Mouse (Mus musculus): ENCODE data around the gene Psapl1. TPM values are rescaled to one million over a fixed set of nuclear protein-coding genes. Genes with fewer than 3 reads are reported as not detected.

The Psapl1 gene
- polyA plus RNA-seq, 1 experiment, result not detected

DNA sequence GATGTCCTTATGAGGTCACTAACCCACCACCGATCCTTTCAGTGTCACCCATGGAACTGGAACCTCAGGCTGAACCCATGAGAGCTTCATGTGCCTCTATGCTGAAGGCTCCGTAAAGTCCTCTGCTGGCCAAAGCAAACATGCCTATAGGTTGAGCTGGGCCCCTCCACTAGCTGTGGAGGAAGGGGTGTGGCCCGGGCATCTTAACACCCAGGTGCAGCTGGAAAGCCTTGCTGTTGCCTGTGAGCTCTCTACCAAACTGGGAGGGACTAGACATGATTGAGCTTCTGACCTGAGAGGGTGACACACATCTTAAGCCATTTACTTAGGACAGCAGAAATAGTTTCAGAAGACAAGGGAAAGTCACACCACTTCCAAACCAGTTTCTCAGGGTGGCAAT, 5.0 kb downstream of the Psapl1 start:
- no peak overlapping the region for H3K9ac ChIP-seq (ENCODE audit: low read depth, poor library complexity, severe bottlenecking)
- no peaks in the 10 kb centered on the region for H3K36me3 ChIP-seq (ENCODE audit: control insufficient read depth, insufficient read depth, low read length, poor library complexity, severe bottlenecking)
- H3K27me3 ChIP-seq (ENCODE audit: control insufficient read depth, insufficient read depth, low read length, poor library complexity, severe bottlenecking), result no peaks in the 10 kb centered on the region
- no peaks in the 10 kb centered on the region for H3K9me3 ChIP-seq (replicated peaks; ENCODE audit: control insufficient read depth, insufficient read depth, low read length, poor library complexity, severe bottlenecking)
- no peaks in the 10 kb centered on the region for H3K4me1 ChIP-seq (ENCODE audit: control insufficient read depth, insufficient read depth, low read length)
- H3K27ac ChIP-seq (ENCODE audit: insufficient read depth, low read length), result no peak overlapping the region
- no peak overlapping the region for H3K4me3 ChIP-seq (ENCODE audit: low read depth, low read length)
- TF ChIP-seq CTCF (IDR thresholded peaks at IDR 0.05; ENCODE audit: low read depth, low read length) (no peak), EP300 (IDR thresholded peaks at IDR 0.05; ENCODE audit: insufficient read depth, low read depth, low read length) (no peak), POLR2A (IDR thresholded peaks at IDR 0.05; ENCODE audit: insufficient read depth, low read length) (no peak)

DNA sequence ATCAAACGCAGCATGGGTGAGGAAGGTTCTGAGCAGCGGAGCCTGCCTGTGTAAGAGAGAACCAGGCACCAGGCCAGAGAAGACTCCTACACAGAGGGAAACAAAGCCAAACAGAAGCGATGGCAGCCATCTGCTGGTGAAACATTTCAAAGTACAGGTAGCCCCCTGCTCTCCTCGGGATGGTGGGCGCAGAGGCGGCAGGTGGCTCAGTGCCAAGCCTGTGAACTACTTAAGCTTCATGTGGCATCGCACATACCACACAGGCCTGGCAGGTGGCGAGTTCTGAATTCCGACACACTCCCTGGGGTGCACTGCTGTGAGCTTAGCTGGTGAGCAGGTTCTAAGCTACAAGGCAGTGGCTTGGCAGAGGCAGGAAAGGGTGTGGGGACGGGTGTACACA, 9.5 kb downstream of the Psapl1 start:
- Histone ChIP-seq H3K27ac (ENCODE audit: insufficient read depth, low read length) (no peak overlapping the region), H3K36me3 (ENCODE audit: control insufficient read depth, insufficient read depth, low read length, poor library complexity, severe bottlenecking) (no peaks in the 10 kb centered on the region), H3K4me1 (ENCODE audit: control insufficient read depth, insufficient read depth, low read length) (no peaks in the 10 kb centered on the region), H3K4me3 (ENCODE audit: low read depth, low read length) (no peak overlapping the region), H3K9ac (ENCODE audit: low read depth, poor library complexity, severe bottlenecking) (no peak overlapping the region), H3K27me3 (ENCODE audit: control insufficient read depth, insufficient read depth, low read length, poor library complexity, severe bottlenecking) (no peaks in the 10 kb centered on the region), H3K9me3 (replicated peaks; ENCODE audit: control insufficient read depth, insufficient read depth, low read length, poor library complexity, severe bottlenecking) (no peaks in the 10 kb centered on the region)
- TF ChIP-seq CTCF (IDR thresholded peaks at IDR 0.05; ENCODE audit: low read depth, low read length), result no peak
- no peak for TF ChIP-seq EP300 (IDR thresholded peaks at IDR 0.05; ENCODE audit: insufficient read depth, low read depth, low read length)
- TF ChIP-seq POLR2A (IDR thresholded peaks at IDR 0.05; ENCODE audit: insufficient read depth, low read length), result no peak

- no peaks in the 10 kb centered on the region for H3K4me1 ChIP-seq (ENCODE audit: control insufficient read depth, insufficient read depth, low read length)
- H3K9me3 ChIP-seq (replicated peaks; ENCODE audit: control insufficient read depth, insufficient read depth, low read length, poor library complexity, severe bottlenecking), result no peaks in the 10 kb centered on the region
- TF ChIP-seq POLR2A (IDR thresholded peaks at IDR 0.05; ENCODE audit: insufficient read depth, low read length) (no peak), CTCF (IDR thresholded peaks at IDR 0.05; ENCODE audit: low read depth, low read length) (no peak), EP300 (IDR thresholded peaks at IDR 0.05; ENCODE audit: insufficient read depth, low read depth, low read length) (no peak)
- no peak overlapping the region for H3K9ac ChIP-seq (ENCODE audit: low read depth, poor library complexity, severe bottlenecking)
- no peaks in the 10 kb centered on the region for H3K27me3 ChIP-seq (ENCODE audit: control insufficient read depth, insufficient read depth, low read length, poor library complexity, severe bottlenecking)
- H3K27ac ChIP-seq (ENCODE audit: insufficient read depth, low read length), result no peak overlapping the region
- H3K36me3 ChIP-seq (ENCODE audit: control insufficient read depth, insufficient read depth, low read length, poor library complexity, severe bottlenecking), result no peaks in the 10 kb centered on the region
- no peak overlapping the region for H3K4me3 ChIP-seq (ENCODE audit: low read depth, low read length)
Observed at GRCm38 (mm10) chr5:36220105-36220504, 16.3 kb downstream of the Psapl1 start.

- no peaks in the 10 kb centered on the region for H3K36me3 ChIP-seq (ENCODE audit: control insufficient read depth, insufficient read depth, low read length, poor library complexity, severe bottlenecking)
- H3K27ac ChIP-seq (ENCODE audit: insufficient read depth, low read length), result no peak overlapping the region
- TF ChIP-seq EP300 (IDR thresholded peaks at IDR 0.05; ENCODE audit: insufficient read depth, low read depth, low read length) (no peak), CTCF (IDR thresholded peaks at IDR 0.05; ENCODE audit: low read depth, low read length) (no peak), POLR2A (IDR thresholded peaks at IDR 0.05; ENCODE audit: insufficient read depth, low read length) (no peak)
- no peak overlapping the region for H3K9ac ChIP-seq (ENCODE audit: low read depth, poor library complexity, severe bottlenecking)
- H3K4me3 ChIP-seq (ENCODE audit: low read depth, low read length), result no peak overlapping the region
- no peaks in the 10 kb centered on the region for H3K4me1 ChIP-seq (ENCODE audit: control insufficient read depth, insufficient read depth, low read length)
- no peaks in the 10 kb centered on the region for H3K9me3 ChIP-seq (replicated peaks; ENCODE audit: control insufficient read depth, insufficient read depth, low read length, poor library complexity, severe bottlenecking)
- H3K27me3 ChIP-seq (ENCODE audit: control insufficient read depth, insufficient read depth, low read length, poor library complexity, severe bottlenecking), result no peaks in the 10 kb centered on the region
Observed at GRCm38 (mm10) chr5:36220626-36221025, 16.8 kb downstream of the Psapl1 start.

GRCm38 (mm10) chr5:36223787-36224186, 20.0 kb downstream of the Psapl1 start:
- Histone ChIP-seq H3K4me1 (ENCODE audit: control insufficient read depth, insufficient read depth, low read length) (no peaks in the 10 kb centered on the region), H3K9ac (ENCODE audit: low read depth, poor library complexity, severe bottlenecking) (no peak overlapping the region), H3K4me3 (ENCODE audit: low read depth, low read length) (no peak overlapping the region), H3K27me3 (ENCODE audit: control insufficient read depth, insufficient read depth, low read length, poor library complexity, severe bottlenecking) (no peaks in the 10 kb centered on the region), H3K9me3 (replicated peaks; ENCODE audit: control insufficient read depth, insufficient read depth, low read length, poor library complexity, severe bottlenecking) (no peaks in the 10 kb centered on the region), H3K36me3 (ENCODE audit: control insufficient read depth, insufficient read depth, low read length, poor library complexity, severe bottlenecking) (no peaks in the 10 kb centered on the region), H3K27ac (ENCODE audit: insufficient read depth, low read length) (no peak overlapping the region)
- peak; percentile 51 for TF ChIP-seq CTCF (IDR thresholded peaks at IDR 0.05; ENCODE audit: low read depth, low read length)
- no peak for TF ChIP-seq EP300 (IDR thresholded peaks at IDR 0.05; ENCODE audit: insufficient read depth, low read depth, low read length)

DNA sequence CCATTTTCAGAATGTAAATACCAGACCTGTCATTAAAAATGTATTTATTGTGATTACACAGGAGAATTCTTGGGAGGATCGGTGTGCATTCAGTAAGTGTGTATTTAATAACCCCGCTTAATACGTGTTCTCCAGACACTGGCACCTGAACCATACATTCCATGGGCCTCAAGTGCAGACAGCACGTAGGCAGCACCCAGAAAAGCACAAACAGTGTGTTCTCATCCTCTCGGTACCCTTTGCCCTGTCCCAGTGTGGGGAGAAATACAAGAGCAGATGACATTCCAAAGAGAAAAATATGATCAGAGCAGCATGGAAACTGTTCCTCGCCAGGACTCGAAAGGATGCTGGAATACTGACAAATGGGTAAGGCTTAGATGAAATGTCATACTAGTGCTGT, 22.0 kb downstream of the Psapl1 start:
- Histone ChIP-seq H3K27ac (ENCODE audit: insufficient read depth, low read length) (no peak overlapping the region), H3K9me3 (replicated peaks; ENCODE audit: control insufficient read depth, insufficient read depth, low read length, poor library complexity, severe bottlenecking) (no peaks in the 10 kb centered on the region), H3K9ac (ENCODE audit: low read depth, poor library complexity, severe bottlenecking) (no peak overlapping the region), H3K4me1 (ENCODE audit: control insufficient read depth, insufficient read depth, low read length) (no peaks in the 10 kb centered on the region), H3K27me3 (ENCODE audit: control insufficient read depth, insufficient read depth, low read length, poor library complexity, severe bottlenecking) (no peaks in the 10 kb centered on the region), H3K4me3 (ENCODE audit: low read depth, low read length) (no peak overlapping the region), H3K36me3 (ENCODE audit: control insufficient read depth, insufficient read depth, low read length, poor library complexity, severe bottlenecking) (no peaks in the 10 kb centered on the region)
- TF ChIP-seq CTCF (IDR thresholded peaks at IDR 0.05; ENCODE audit: low read depth, low read length) (no peak), EP300 (IDR thresholded peaks at IDR 0.05; ENCODE audit: insufficient read depth, low read depth, low read length) (no peak), POLR2A (IDR thresholded peaks at IDR 0.05; ENCODE audit: insufficient read depth, low read length) (no peak)
